Mouse (Mus musculus) embryonic facial prominence, embryonic 11.5 days (tissue): ENCODE measurements around the gene Runx3. TPM values are rescaled to one million over a fixed set of nuclear protein-coding genes. Genes with fewer than 3 reads are reported as not detected.

Experiments
- ATAC-seq: fragments of 200-750 bp; cut with Nextera tagmentation; replicated peaks from 2 replicates; pipeline ENCODE4 v1.8.0; 2017; ENCODE audit warnings: low read depth; ENCODE audit not compliant: insufficient number of reproducible peaks, low FRiP score, low TSS enrichment
- DNase-seq: peaks from one replicate; pipeline ENCODE4 v3.0.0-alpha.2; 2015; ENCODE audit warnings: low spot score
- H3K27ac ChIP-seq: fragments of 300-500 bp; sonication (generic); replicated peaks from 2 replicates; pipeline ENCODE4 v1.5.1; 2014; ENCODE audit warnings: mild to moderate bottlenecking, low read depth, low read length, control low read depth
- H3K27me3 ChIP-seq: fragments of 300-500 bp; sonication (generic); 2 replicates; pipeline ENCODE4 v1.6.1; 2014; ENCODE audit warnings: mild to moderate bottlenecking, low read length, moderate library complexity, mixed read lengths; ENCODE audit not compliant: control insufficient read depth, insufficient read depth
- H3K36me3 ChIP-seq: fragments of 300-500 bp; sonication (generic); replicated peaks from 2 replicates; pipeline ENCODE4 v1.6.1; 2014; ENCODE audit warnings: low read depth, mild to moderate bottlenecking, low read length, moderate library complexity, mixed read lengths; ENCODE audit not compliant: control insufficient read depth, insufficient read depth
- H3K4me1 ChIP-seq: fragments of 300-500 bp; sonication (generic); 2 replicates; pipeline ENCODE4 v1.6.1; 2014; ENCODE audit warnings: low read length, mixed read lengths; ENCODE audit not compliant: control insufficient read depth, insufficient read depth
- H3K4me2 ChIP-seq: fragments of 300-500 bp; sonication (generic); 2 replicates; pipeline ENCODE4 v1.6.1; 2014; ENCODE audit warnings: low read depth, mild to moderate bottlenecking, control low read depth, low read length, moderate library complexity
- H3K4me3 ChIP-seq: fragments of 300-500 bp; sonication (generic); 2 replicates; pipeline ENCODE4 v1.5.1; 2014; ENCODE audit warnings: low read depth, low read length, control low read depth
- H3K9ac ChIP-seq: fragments of 300-500 bp; sonication (generic); replicated peaks from 2 replicates; pipeline ENCODE4 v1.6.1; 2014; ENCODE audit warnings: mild to moderate bottlenecking, control low read depth, low read length
- H3K9me3 ChIP-seq: fragments of 300-500 bp; sonication (generic); replicated peaks from 2 replicates; pipeline ENCODE4 v1.6.1; 2016; ENCODE audit warnings: mild to moderate bottlenecking, low read length, inconsistent platforms, mixed read lengths; ENCODE audit not compliant: control insufficient read depth
- WGBS: fragments of 180-500 bp; shearing (Covaris S2); extraction: QIAGEN DNeasy Blood & Tissue Kit; methylation state at CpG from one replicate; pipeline ENCODE4 v1.1.7; 2014; 5-methylcytosine and 5-hydroxymethylcytosine counted together
- polyA plus RNA-seq: library from polyadenylated mRNA; unstranded; fragments of >200 nt; fragmentation: Nextera tagmentation; extraction: Ambion mirVana; gene quantifications from 2 replicates; pipeline ENCODE4 v1.2.1, GENCODE M21; 2014

Runx3 gene
- polyA plus RNA-seq, 1 experiment from 2014 or later: 0.48 TPM

GRCm38 (mm10) chr4:135130156-135130555, 9.7 kb downstream of the Runx3 start:
- no peaks in the 10 kb centered on the region for H3K4me1 ChIP-seq
- H3K27ac ChIP-seq: no peak overlapping the region
- 90% methylated on average over 6 of the region's 6 CpGs for WGBS
- DNase-seq: no peak
- no peak overlapping the region for H3K9ac ChIP-seq
- no peaks in the 10 kb centered on the region for H3K9me3 ChIP-seq
- no peak overlapping the region for H3K4me2 ChIP-seq
- no peaks in the 10 kb centered on the region for H3K27me3 ChIP-seq
- no peak overlapping the region for H3K4me3 ChIP-seq
- H3K36me3 ChIP-seq: no peaks in the 10 kb centered on the region
- no peak for ATAC-seq

- H3K27me3 ChIP-seq: no peaks in the 10 kb centered on the region; the same call in 1 of the 2 replicates
- ATAC-seq: no peak
Observed at GRCm38 (mm10) chr4:135131145-135131544, 10.7 kb downstream of the Runx3 start.

GRCm38 (mm10) chr4:135132797-135133196, 12.3 kb downstream of the Runx3 start:
- no peak overlapping the region for H3K4me3 ChIP-seq
- H3K27ac ChIP-seq: no peak overlapping the region
- WGBS: 90% methylated on average over 12 of the region's 12 CpGs
- no peak overlapping the region for H3K4me2 ChIP-seq
- H3K4me1 ChIP-seq: no peaks in the 10 kb centered on the region
- ATAC-seq: no peak
- H3K27me3 ChIP-seq: peaks cover 1% of the 10 kb centered on the region; the same call in 1 of the 2 replicates
- H3K36me3 ChIP-seq: no peaks in the 10 kb centered on the region
- H3K9ac ChIP-seq: no peak overlapping the region
- no peak for DNase-seq
- H3K9me3 ChIP-seq: no peaks in the 10 kb centered on the region

More at GRCm38 (mm10) chr4:135131145-135131544, 10.7 kb downstream of the Runx3 start:
- H3K27ac ChIP-seq: no peak overlapping the region
- no peaks in the 10 kb centered on the region for H3K4me1 ChIP-seq
- H3K9ac ChIP-seq: no peak overlapping the region
- H3K36me3 ChIP-seq: no peaks in the 10 kb centered on the region
- H3K4me3 ChIP-seq: no peak overlapping the region
- no peak overlapping the region for H3K4me2 ChIP-seq
- no peaks in the 10 kb centered on the region for H3K9me3 ChIP-seq
- DNase-seq: no peak
- WGBS: 81% methylated on average over 6 of the region's 6 CpGs

- no peaks in the 10 kb centered on the region for H3K36me3 ChIP-seq
- H3K9me3 ChIP-seq: no peaks in the 10 kb centered on the region
- H3K9ac ChIP-seq: no peak overlapping the region
- no peaks in the 10 kb centered on the region for H3K4me1 ChIP-seq
- no peak for DNase-seq
- H3K4me2 ChIP-seq: no peak overlapping the region
- ATAC-seq: no peak
- peaks cover 4% of the 10 kb centered on the region for H3K27me3 ChIP-seq
- no peak overlapping the region for H3K4me3 ChIP-seq
- 62% methylated on average over 4 of the region's 4 CpGs for WGBS
- no peak overlapping the region for H3K27ac ChIP-seq
Observed at GRCm38 (mm10) chr4:135133711-135134110, 13.3 kb downstream of the Runx3 start.

- DNase-seq (no peak), ATAC-seq (no peak)
- no peak overlapping the region for H3K4me3 ChIP-seq
- H3K9me3 ChIP-seq: no peaks in the 10 kb centered on the region
- H3K27ac ChIP-seq: no peak overlapping the region
- H3K36me3 ChIP-seq: no peaks in the 10 kb centered on the region
- WGBS: 71% methylated on average over 6 of the region's 6 CpGs
- no peaks in the 10 kb centered on the region; the same call in 1 of the 2 replicates for H3K4me1 ChIP-seq
- H3K27me3 ChIP-seq: peaks cover 19% of the 10 kb centered on the region
- H3K4me2 ChIP-seq: no peak overlapping the region
- no peak overlapping the region for H3K9ac ChIP-seq
Observed at GRCm38 (mm10) chr4:135135331-135135730, 14.9 kb downstream of the Runx3 start.

- ATAC-seq (no peak), DNase-seq (no peak)
- Histone ChIP-seq H3K27ac (no peak overlapping the region), H3K36me3 (no peaks in the 10 kb centered on the region), H3K27me3 (peaks cover 28% of the 10 kb centered on the region), H3K9ac (no peak overlapping the region; the same call in 1 of the 2 replicates), H3K4me2 (no peak overlapping the region), H3K4me1 (no peaks in the 10 kb centered on the region; the same call in 1 of the 2 replicates), H3K9me3 (no peaks in the 10 kb centered on the region), H3K4me3 (no peak overlapping the region)
- WGBS: 57% methylated on average over 8 of the region's 8 CpGs
Observed at GRCm38 (mm10) chr4:135136202-135136601, 15.8 kb downstream of the Runx3 start.

- no peak for ATAC-seq
- no peak for DNase-seq
- Histone ChIP-seq H3K4me3 (no peak overlapping the region), H3K27me3 (peaks cover 32% of the 10 kb centered on the region), H3K4me1 (peaks cover 2% of the 10 kb centered on the region; the same call in 1 of the 2 replicates), H3K4me2 (no peak overlapping the region), H3K9me3 (no peaks in the 10 kb centered on the region), H3K36me3 (no peaks in the 10 kb centered on the region), H3K9ac (no peak overlapping the region; the same call in 1 of the 2 replicates), H3K27ac (no peak overlapping the region)
- WGBS: 67% methylated on average over 10 of the region's 10 CpGs
Observed at GRCm38 (mm10) chr4:135136612-135137011, 16.2 kb downstream of the Runx3 start.

- no peak overlapping the region for H3K4me3 ChIP-seq
- DNase-seq: peak; percentile 43
- WGBS: under 1% methylated on average over 25 of the region's 25 CpGs
- ATAC-seq: no peak
- H3K27me3 ChIP-seq: peaks cover 44% of the 10 kb centered on the region
- H3K36me3 ChIP-seq: no peaks in the 10 kb centered on the region
- H3K4me1 ChIP-seq: peaks cover 3% of the 10 kb centered on the region; the same call in 1 of the 2 replicates
- peak overlapping the region; percentile 29; the same call in 1 of the 2 replicates for H3K4me2 ChIP-seq
- peak overlapping the region; percentile 10; the same call in 1 of the 2 replicates for H3K9ac ChIP-seq
- no peak overlapping the region for H3K27ac ChIP-seq
- no peaks in the 10 kb centered on the region for H3K9me3 ChIP-seq
Observed at GRCm38 (mm10) chr4:135140647-135141515, 20.4 kb downstream of the Runx3 start.
